Mouse (Mus musculus) colon, adult 2 months (tissue): ENCODE measurements around the gene Nradd. TPM values are rescaled to one million over a fixed set of nuclear protein-coding genes. Genes with fewer than 3 reads are reported as not detected.

Experiments
- polyA plus RNA-seq: library from polyadenylated mRNA; depleted of rRNA; stranded (reverse); fragments of >200 nt; gene quantifications from 2 replicates; pipeline ENCODE4 v1.2.3, GENCODE M21; 2012; rRNA removed

Gene Nradd
- 9.3 and 9.7 TPM in 2 replicates for polyA plus RNA-seq

DNA sequence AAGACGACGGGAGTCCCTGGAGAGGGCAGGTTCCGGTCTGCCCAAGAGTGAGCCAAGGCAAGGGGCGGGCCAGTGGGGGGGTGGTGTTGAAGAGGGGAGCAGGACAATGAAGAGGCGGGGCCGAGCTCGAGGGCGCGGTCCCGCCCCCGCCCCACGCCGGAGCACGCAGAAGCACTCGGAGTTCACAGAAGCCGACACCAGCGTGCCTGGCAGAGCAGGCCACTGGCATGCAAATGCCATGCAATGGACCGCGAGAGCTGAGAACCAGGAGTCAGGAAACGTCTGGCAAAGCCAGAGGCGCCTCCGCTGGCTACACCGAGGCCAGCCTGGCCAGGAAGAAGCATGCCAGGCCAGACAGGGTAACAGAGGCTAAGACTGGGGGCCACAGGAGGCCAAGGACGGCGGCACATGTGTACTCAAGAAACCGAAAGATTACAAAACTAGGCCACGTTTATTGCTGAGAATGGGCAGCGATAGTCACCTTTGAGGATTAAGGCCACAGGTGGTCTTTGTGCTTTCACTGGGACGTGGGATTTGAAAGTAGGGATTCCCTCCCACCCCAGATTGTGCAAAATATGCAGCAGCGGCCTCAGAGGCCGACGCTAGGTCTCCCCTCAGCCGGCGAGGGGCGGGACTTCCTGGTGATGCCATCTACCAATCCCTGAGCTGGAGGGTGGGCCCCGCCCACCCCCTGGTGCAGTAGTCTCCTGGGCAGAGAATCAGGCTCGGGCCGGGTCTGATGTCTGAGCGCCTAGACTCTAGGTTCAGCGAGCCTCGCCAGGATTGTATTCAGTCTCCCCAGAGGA, at the start of gene Nradd:
Gene Nradd (minus strand): TSS at position 92 of the 806 bp plus-strand sequence.

DNA sequence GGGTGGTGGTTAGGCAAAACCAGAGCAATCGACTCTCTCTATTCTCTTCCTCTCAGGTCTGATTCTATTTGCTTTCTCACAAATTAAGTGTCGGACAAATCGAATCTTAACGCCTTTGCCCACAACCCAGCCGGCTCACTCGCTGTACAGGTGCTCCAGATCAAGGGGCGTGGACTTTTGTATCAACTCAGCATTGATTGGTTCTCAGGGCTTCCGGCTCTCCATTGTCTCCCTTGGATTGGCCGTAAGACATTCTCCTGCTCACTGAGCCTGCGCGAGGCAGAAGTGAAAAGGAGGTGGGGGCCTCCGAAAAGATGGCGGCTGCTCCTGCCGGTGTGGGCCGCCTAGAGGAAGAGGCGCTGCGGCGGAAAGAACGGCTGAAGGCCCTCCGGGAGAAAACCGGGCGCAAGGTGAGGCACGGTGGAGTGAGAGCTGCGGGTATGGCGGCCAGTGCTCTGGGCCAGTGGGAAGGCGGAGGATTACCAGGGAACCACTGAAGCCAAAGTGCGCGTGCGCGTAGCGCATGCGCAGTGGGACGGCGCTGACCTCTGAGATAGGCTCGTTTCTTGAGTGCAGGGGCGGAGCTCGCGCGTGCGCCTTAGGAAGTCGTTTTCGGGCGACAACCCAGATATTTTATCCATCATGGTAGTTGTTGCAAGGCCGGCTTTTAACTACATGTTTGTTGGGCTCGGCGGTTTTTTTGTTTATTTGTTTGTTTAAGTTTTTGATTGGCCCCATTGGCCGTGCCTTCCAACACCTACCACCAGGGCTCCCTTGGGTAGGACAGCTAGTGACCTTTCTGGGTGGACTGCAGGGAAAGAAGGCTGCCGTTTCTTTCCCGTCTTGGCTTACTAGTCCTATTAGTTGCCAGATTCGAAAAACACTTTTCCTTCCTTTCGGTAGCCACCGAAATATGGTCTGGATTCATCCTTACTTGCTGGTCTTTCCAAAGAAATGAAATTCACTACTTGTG, 32.3 kb upstream of the Nradd start, which contains the start of gene Ccdc12:
Gene Ccdc12 (plus strand): TSS at position 255 of the 973 bp plus-strand sequence.

DNA sequence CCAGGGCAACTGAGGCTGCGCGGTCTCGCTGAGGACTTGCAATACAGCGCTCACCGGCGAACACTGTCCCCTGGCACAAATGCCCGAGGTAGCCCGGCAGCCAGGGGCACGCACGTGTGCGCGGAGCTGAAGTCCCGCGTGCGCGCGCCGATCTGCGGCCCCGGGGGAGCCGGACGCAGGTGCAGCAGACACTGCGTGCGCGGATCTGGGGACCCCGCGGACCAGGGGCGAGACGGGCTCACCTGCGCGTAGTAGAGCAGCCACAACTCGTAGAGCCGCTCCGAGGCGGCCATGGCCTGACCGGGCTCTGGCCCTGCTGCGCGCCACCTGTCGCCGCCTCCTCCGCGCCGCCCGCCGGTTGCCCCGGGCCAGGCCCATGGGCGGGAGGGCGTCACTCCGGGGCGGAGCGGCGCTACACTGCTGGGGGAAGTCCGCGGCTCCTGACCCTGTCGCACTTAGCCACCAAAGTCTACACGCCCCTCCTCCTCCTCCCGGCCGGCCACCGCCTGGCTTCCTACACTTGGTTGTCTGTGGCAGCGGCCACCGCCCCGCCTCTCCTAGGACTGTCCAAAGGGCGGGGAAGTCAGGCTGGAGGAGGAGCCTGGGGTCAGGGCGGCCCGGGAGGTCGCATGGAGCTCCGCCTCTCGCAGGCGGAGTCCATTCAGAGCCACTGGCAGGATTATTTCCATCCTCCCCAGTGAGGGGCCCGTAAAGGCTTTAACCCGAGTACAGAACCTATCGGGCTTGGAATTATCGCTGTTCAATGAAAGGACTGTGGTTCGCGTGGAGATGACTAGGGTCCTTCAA, 29.6 kb upstream of the Nradd start, which contains the start of gene Nbeal2:
Gene Nbeal2 (minus strand): TSS at position 507 of the 807 bp plus-strand sequence.

Other genes starting within 250 kb of the Nradd start
- 26.8 and 40.1 TPM in 2 replicates for gene Ptpn23, start 216.2 kb downstream of the Nradd start, polyA plus RNA-seq
- gene Ngp, start 204.7 kb downstream of the Nradd start, polyA plus RNA-seq: 0.09 TPM in 1 of 2 replicates, not detected in the other
- gene Klhl18, start 147.8 kb downstream of the Nradd start, polyA plus RNA-seq: 16.9 and 19.4 TPM in 2 replicates
- 1.0 and 2.3 TPM in 2 replicates for gene Kif9, start 147.5 kb downstream of the Nradd start, polyA plus RNA-seq
- 26.6 and 36.4 TPM in 2 replicates for gene Setd2, start 91.9 kb downstream of the Nradd start, polyA plus RNA-seq
- gene Nbeal2, start 29.7 kb upstream of the Nradd start, polyA plus RNA-seq: 88.0 and 95.5 TPM in 2 replicates
- gene Ccdc12, start 32.1 kb upstream of the Nradd start, polyA plus RNA-seq: 86.9 and 106 TPM in 2 replicates
- not detected in 2 replicates for gene Myl3, start 117.4 kb upstream of the Nradd start, polyA plus RNA-seq
- gene Pth1r, start 122.7 kb upstream of the Nradd start, polyA plus RNA-seq: 16.5 and 23.0 TPM in 2 replicates
- not detected in 2 replicates for gene Prss42, start 173.7 kb upstream of the Nradd start, polyA plus RNA-seq
- not detected in 2 replicates for gene Prss44, start 189.5 kb upstream of the Nradd start, polyA plus RNA-seq
- not detected in 2 replicates for gene Prss43, start 202.2 kb upstream of the Nradd start, polyA plus RNA-seq
- gene Prss45, start 210.1 kb upstream of the Nradd start, polyA plus RNA-seq: not detected in 2 replicates
- not detected in 2 replicates for gene Prss46, start 220.1 kb upstream of the Nradd start, polyA plus RNA-seq
- gene Prss50, start 233.5 kb upstream of the Nradd start, polyA plus RNA-seq: not detected in 2 replicates